Mouse (Mus musculus) frontal cortex, adult 2 months (tissue): Measurements from ENCODE around the gene Reck. TPM values are rescaled to one million over a fixed set of nuclear protein-coding genes. Genes with fewer than 3 reads are reported as not detected.
A peak's percentile ranks its signal among the peaks of the same experiment; 100 is the strongest.

Experiments
- DNase-seq, 2 experiments: peaks; one replicate each; pipeline ENCODE4 v3.0.0; 2022; ENCODE audit warnings: low spot score in 1 of 2; ENCODE audit errors: extremely low spot score in 1 of 2
- polyA plus RNA-seq: library from polyadenylated mRNA; depleted of rRNA; stranded (reverse); fragments of >200 nt; gene quantifications from 2 replicates; pipeline ENCODE4 v1.2.3, GENCODE M21; 2012

Reck gene
- polyA plus RNA-seq, 1 experiment = 13.4 TPM

GRCm38 (mm10) chr4:43965856-43966535 lies 90.7 kb downstream of the Reck start:
- DNase-seq = no peak

DNA sequence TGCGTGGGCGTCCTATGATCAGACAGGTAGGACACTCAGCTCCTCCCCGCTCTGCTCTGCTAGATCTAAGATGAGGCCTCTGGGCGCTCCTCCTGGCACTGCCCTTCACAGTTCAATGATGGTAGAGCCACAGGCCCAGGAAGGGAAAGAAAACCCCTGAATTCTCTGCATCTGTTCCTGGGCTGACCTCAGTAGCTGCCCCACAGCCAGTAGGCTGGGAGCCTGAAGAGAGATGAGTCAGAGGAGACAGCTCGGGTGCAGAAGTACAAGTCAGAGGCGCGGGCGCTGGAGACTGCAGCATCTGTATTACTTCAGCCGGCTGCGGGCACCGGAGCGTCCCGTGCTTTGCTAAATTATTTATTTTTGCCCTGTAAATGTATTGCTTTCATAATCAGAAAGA lies 93.3 kb downstream of the Reck start:
- DNase-seq = peak in 1 of 2 experiments; percentile 58

DNA sequence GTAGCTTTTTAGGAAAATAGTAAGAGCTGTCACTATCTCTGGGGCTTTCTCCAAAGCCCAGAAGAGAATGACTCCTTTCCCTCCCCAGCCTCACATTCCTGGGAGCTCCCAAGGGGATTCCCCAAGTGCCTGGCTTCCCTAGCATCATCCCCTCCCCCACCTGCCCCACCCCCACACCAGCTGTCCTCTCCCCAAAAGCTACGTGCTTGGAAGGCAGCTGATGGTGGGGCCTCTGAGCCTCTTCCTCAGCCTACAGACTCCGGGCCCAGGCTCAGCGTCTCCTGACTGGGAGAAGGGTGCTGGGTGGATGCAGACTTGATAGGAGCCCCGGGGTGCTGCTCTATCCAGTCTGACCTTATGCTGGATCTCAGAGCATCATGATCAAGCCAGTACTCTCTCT lies 94.0 kb downstream of the Reck start:
- DNase-seq = no peak

DNA sequence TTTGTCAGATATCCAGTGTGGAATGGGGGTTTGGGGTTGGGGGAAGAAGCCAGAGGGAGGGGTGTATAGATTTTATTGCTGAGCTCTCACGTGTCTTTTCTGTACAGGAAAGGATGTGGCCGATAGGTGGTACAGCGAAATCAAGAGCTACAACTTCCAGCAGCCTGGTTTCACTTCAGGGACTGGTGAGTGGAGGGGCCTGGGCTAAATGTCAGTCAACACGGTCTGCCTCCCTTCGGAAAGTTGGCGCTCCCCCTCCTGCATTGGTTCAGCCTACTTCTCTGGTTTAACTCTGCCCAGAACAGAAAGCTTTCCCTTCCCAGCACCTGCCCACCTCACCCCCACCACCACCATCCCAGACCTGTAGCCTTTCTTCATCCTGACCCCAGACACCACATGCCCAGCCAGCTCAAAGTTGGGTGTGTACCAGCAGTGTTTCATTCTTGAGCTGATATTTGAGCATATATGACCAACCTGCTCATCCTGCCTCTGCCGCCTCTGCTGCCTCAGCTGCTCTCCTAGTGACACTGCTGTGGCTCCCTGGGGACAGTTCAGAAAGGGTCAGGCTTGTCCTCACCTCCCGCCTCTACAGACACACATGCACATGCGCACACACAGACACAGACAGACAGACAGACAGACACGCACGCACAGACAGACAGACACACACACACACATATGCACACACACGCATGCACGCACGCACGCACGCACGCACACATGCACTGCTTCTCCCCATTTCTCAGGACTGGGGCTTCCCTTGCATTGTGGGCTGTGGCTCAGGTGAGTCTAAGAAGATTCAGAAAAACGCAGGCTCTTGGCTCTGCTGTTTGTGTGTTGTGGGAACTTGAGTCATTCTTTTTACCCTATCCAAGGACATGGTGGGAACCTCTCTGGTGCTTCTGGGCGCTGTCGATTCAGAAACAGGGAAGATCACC lies 95.3 kb downstream of the Reck start:
- DNase-seq = no peak

DNA sequence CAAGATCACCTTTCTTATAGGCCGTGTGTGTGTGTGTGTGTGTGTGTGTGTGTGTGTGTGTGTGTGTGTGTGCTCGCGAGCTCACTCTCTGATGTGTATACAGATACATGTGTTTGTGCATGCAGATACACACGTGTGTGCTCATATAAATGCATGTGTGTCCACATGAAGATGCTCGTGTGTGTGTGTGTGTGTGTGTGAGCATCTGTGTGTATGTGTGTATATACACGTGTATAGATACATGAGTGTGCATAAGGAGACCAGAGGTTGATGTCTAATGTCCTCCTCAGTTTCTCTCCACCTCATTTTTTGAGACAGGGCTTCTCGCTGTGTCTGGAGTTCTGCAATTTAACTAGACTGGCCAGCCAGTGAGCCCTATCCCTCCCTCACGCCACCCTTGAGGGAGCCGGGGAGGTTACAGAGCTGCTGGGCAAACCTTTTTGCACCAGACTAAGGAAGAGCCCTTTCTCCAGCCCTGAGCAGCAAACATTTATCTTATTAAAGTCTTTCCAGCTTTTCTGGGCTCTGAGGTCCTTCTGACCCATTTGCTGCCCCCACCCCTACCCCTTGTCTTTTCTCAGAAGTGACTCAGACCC lies 96.3 kb downstream of the Reck start:
- DNase-seq = no peak

GRCm38 (mm10) chr4:43972137-43972591 lies 96.8 kb downstream of the Reck start:
- no peak for DNase-seq

- peak; percentile 37 to 45 for DNase-seq
These were observed 98.2 kb downstream of the Reck start for GRCm38 (mm10) chr4:43973526-43973981.

- DNase-seq = no peak
These were observed 99.7 kb downstream of the Reck start for GRCm38 (mm10) chr4:43974914-43975616.

GRCm38 (mm10) chr4:43976223-43976740 lies 101.0 kb downstream of the Reck start:
- DNase-seq = no peak

DNA sequence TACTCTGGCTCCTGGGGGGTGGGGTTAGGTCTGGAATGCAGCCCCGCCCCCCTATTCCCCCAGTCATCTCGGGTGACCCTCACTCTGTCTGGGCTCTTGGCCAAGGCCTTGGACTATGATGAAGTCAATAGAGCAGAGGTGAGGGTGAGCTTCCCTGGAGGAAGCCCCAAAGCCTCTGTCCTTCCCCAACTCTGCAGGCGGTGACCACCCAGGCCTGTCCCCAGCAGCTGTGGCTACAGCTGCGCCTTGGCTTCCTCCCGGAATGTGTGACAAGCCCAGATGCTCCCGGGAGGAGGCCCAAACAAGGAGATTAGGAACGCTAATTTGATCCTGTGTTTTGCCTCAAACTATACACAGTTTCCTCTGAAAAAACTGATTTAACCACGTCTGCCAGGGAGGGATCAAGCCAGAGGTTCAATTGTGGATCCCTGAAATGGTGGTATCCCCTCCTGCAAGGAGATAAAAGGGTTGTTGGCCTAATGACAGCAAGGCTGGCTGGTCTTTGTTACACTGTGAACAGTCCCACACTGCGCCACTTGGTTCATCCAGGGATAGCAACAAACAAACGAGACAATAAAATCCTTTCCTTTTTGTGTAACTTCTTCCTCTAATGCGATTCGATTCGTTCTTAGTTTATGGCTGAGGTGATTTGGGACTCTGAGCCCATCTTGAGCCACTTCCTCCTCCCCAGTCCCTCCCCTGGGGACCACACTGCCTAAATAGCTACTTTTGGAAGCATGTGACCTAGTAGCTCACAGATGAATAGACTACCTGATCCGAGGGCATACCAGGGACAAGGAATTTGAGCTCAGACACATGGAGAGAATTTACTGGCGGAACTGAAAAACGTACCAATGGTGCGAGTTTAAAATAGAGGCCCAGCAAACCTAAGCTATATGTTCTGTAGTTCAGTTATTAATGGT lies 103.5 kb downstream of the Reck start:
- no peak for DNase-seq

DNA sequence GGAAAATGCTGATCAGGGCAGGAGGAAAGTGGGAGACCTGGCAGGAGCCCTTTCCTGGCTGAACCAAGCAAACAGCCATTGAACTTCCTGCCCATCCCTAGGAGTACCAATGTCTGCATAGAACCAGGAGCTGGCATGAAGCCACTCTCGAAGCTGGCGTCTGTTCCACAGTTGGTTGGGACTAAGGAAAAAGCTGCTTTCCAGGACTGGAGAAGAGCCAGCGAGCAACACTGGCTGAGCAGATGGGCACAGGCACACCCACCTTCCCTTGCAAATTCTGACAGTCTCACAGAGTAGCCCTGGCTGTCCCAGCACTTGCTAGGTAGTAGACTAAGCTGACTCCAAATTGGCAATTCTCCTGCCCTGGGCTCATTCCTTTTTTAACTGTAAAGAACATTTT lies 104.4 kb downstream of the Reck start:
- DNase-seq = peak; percentile 86 to 94

DNA sequence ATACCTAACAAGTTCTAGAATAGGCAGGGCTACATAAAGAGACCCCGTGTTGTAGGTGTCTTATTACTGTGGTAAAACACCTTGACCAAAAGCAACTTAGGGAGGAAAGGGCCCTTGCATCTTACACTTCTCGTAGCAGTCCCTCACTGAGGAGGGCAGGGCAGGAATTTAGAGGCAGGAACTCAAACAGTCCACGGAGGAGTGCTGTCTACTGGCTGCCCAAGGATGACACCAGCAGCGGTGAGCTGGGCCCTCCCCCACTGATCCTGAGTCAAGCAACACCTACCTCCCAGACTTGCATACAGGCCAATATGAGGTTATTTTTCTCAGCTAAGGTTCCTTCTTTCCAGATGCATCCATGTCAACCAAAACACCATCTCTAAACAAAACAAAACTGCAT lies 104.9 kb downstream of the Reck start:
- DNase-seq = no peak

GRCm38 (mm10) chr4:43980846-43981245 lies 105.5 kb downstream of the Reck start:
- DNase-seq = no peak

- DNase-seq = no peak
These were observed 105.9 kb downstream of the Reck start for GRCm38 (mm10) chr4:43981251-43981650.

DNA sequence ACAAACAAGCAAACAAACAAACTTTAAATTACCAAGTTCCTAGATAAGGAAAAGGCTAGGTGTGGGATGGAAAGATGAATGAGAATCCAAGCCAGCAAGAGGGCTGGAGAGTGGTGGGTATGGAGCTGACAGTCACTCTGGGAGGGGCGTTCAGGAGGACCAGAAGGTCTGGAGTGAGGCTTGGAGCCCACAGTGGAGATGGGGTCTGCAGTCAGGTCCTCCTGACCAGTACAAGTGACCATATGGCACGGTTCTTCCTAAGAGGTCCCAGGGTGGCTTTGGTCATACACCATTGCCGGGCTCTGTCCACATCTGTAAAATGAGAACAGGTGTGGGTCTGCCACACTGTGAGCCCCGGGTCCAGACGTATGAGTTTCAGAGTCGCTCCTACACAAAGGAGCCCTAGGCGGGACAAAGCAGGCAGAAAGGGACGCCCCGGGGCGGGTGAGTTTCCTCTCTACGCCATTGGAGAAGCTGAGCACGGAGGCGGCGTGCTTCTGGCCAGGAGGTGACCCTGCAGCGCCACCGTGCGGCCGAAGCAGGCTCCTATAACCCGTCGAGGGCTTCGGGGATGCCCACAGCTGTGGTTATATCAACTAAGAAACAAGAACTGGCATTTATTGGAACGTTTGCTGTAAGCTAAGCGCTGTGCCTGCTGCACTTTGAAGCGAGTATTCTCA lies 106.9 kb downstream of the Reck start:
- DNase-seq = peak; percentile 80 to 98

DNA sequence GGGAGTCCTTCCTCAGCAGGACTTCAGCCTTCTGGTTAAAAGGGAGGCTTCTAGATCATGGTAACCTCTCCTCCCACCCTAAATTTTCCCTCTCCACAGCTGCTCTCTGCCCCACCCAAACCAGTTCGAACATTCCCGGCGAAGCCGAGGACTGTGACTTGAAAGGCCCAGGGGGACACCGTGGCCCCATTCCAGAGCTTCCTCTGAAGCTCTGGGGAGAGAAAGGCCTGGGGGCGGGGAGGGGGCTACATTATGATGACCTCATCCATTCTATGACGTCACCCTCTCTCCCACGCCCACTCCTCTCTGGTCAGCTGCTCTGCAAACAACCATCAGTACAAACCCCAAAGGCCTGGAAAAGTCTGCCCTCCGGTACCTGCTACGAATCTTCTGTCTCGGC lies 107.9 kb downstream of the Reck start, which contains the start of gene Ccin:
Gene Ccin (plus strand): TSS at position 303 of the 400 bp plus-strand sequence.
- no peak for DNase-seq

DNA sequence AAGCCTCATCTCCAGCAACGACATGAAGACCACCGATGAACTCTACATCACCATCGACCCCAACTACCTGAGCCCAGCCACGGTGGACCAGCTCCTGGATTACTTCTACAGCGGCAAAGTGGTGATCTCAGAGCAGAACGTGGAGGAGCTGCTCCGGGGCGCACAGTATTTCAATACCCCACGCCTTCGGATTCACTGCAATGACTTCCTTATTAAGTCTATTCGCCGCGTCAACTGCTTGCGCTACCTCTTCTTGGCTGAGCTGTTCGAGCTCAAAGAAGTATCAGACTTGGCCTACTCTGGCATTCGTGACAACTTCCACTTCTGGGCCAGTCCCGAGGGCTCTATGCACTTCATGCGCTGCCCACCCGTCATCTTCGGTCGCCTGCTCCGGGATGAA lies 108.4 kb downstream of the Reck start:
- DNase-seq = no peak

DNA sequence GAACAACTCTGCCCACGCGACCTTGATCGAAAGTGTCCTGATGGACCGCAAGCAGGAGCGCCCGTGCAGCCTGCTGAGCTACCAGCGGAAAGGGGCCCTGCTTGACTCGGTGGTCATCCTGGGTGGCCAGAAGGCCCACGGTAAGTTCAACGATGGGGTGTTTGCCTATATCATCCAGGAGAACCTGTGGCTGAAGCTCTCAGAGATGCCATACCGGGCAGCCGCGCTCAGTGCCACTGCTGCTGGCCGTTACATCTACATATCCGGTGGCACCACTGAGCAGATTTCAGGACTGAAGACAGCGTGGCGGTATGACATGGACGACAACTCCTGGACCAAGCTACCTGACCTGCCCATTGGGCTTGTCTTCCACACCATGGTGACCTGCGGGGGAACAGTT lies 109.0 kb downstream of the Reck start:
- DNase-seq = no peak

- DNase-seq = no peak
These were observed 113.6 kb downstream of the Reck start for GRCm38 (mm10) chr4:43988976-43989375.
